Mouse (Mus musculus) kidney, embryonic 14.5 days (tissue): ENCODE measurements at regions not wholly inside any gene's neighbourhood (a gene's known extent, or its start where the extent isn't known, plus 50 kb on each side); places are given as distances from the start of the nearest gene placed in this dataset.
"Not testable (repeated sequence)": the region's sequence is repeated elsewhere in the genome, so short reads cannot be mapped to it uniquely, and the experiment has no call there.

Experiments
- ATAC-seq: fragments of 200-750 bp; cut with Nextera tagmentation; 2 replicates; pipeline ENCODE4 v1.8.0; 2017; ENCODE audit warnings: moderate number of reproducible peaks, mild to moderate bottlenecking, moderate TSS enrichment, moderate library complexity; ENCODE audit not compliant: low FRiP score, low TSS enrichment
- H3K27ac ChIP-seq: fragments of 300-500 bp; sonication (generic); 2 replicates; pipeline ENCODE4 v1.5.1; 2014; ENCODE audit warnings: low read depth, mild to moderate bottlenecking, low read length, moderate library complexity, mixed read lengths
- H3K27me3 ChIP-seq: fragments of 300-500 bp; sonication (generic); 2 replicates; pipeline ENCODE4 v1.6.1; 2014; ENCODE audit warnings: mild to moderate bottlenecking, low read length; ENCODE audit not compliant: control insufficient read depth, insufficient read depth
- H3K36me3 ChIP-seq: fragments of 300-500 bp; sonication (generic); 2 replicates; pipeline ENCODE4 v1.6.1; 2014; ENCODE audit warnings: low read length, mixed read lengths; ENCODE audit not compliant: control insufficient read depth, insufficient read depth
- H3K4me1 ChIP-seq: fragments of 300-500 bp; sonication (generic); 2 replicates; pipeline ENCODE4 v1.6.1; 2014; ENCODE audit warnings: low read length, mixed read lengths; ENCODE audit not compliant: control insufficient read depth, insufficient read depth
- H3K4me2 ChIP-seq: fragments of 300-500 bp; sonication (generic); replicated peaks from 2 replicates; pipeline ENCODE4 v1.6.1; 2014; ENCODE audit warnings: low read depth, mild to moderate bottlenecking, low read length
- H3K4me3 ChIP-seq: fragments of 300-500 bp; sonication (generic); 2 replicates; pipeline ENCODE4 v1.5.1; 2014; ENCODE audit warnings: mild to moderate bottlenecking, low read length
- H3K9ac ChIP-seq: fragments of 300-500 bp; sonication (generic); 2 replicates; pipeline ENCODE4 v1.6.1; 2014; ENCODE audit warnings: low read depth, mild to moderate bottlenecking, low read length, moderate library complexity
- H3K9me3 ChIP-seq: fragments of 300-500 bp; sonication (generic); 2 replicates; pipeline ENCODE4 v1.6.1; 2016; ENCODE audit warnings: low read length; ENCODE audit not compliant: control insufficient read depth
- WGBS: fragments of 180-500 bp; shearing (Covaris S2); extraction: QIAGEN DNeasy Blood & Tissue Kit; methylation state at CpG from one replicate; pipeline ENCODE4 v1.1.7; 2014; 5-methylcytosine and 5-hydroxymethylcytosine counted together

DNA sequence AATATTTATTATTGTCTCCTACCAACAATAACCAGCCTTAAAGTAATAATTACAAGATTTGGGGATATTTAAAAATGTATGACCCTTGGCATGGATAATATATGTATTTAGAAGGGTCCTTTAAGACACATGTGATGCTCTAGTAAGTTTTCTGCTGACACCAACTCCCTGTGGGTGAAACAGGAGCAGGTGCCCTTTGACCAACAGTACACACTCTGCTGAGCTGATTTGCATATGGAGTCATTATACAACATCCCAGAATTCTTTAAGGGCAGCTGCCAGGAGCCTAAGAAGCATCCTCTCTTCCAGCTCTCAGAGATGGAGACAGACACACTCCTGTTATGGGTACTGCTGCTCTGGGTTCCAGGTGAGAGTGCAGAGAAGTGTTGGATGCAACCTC lies 274.1 kb downstream of the Rpia start:
- H3K9ac ChIP-seq, result no peak overlapping the region
- no peaks in the 10 kb centered on the region for H3K9me3 ChIP-seq
- no peak overlapping the region for H3K27ac ChIP-seq
- ATAC-seq, result no peak
- no peaks in the 10 kb centered on the region for H3K36me3 ChIP-seq
- H3K27me3 ChIP-seq, result no peaks in the 10 kb centered on the region
- no peaks in the 10 kb centered on the region for H3K4me1 ChIP-seq
- H3K4me2 ChIP-seq, result no peak overlapping the region
- no peak overlapping the region for H3K4me3 ChIP-seq

DNA sequence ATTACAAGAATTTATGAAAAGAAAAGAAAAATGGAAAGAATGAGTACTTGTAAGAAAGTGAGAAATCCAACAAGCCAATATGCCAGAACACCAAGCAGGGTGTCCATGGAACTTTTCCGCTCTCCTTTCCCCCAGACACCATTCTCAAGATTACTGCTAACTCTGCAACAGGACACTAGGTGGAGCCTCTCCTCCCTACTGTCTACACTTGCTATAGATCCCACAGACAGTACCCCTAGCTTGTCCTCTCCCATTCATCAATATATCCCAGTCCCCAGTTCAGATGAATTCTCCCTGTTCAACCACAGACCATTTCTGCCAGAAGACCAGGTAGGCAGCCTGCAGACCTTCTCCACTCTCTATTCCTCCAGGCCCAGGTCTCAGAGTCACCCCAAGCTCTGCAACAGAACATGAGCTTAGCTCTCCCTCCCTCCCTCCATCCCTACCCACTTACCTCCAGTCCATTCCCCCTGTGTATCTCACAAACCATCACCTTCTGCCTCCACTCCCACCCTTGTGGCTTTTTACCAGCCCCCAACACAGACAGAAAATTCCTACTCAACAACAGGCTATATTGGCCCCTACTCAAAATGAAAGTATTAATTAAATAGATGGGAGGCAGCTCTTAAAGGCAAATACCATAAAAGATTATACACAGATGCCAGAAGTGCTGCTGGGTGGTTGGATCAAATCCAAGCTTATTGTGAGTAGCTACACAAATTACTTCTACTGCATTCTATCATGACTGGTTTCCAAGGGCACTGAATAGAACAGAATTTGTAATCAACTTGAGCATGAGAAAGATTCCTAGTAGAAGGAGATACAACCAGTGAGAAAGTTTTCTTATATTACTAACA lies 323.2 kb downstream of the Rpia start:
- WGBS, result 80% methylated on average over 1 of the region's 1 CpGs
- Histone ChIP-seq H3K4me1 (no peaks in the 10 kb centered on the region), H3K27me3 (no peaks in the 10 kb centered on the region), H3K4me3 (no peak overlapping the region), H3K9me3 (no peaks in the 10 kb centered on the region), H3K4me2 (no peak overlapping the region), H3K9ac (no peak overlapping the region), H3K36me3 (no peaks in the 10 kb centered on the region), H3K27ac (no peak overlapping the region)
- no peak for ATAC-seq

DNA sequence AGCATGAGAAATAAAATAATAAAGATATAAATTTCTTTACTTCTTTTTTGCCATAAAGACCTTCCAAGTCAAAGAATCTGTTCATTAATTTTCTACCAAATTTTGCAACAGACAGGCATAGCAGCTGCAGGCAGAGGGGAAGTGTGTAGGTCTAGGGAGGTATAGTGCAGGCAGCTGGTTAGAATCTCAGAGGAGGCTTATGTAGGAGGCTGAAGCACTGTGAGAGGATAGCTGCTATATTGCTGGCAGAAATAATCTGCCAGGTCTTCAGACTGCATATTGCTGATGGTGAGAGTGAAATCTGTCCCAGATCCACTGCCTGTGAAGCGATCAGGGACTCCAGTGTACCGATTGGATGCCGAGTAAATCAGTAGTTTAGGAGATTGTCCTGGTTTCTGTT lies 334.8 kb downstream of the Rpia start:
- Histone ChIP-seq H3K4me1 (no peaks in the 10 kb centered on the region), H3K4me3 (no peak overlapping the region), H3K27me3 (no peaks in the 10 kb centered on the region), H3K4me2 (no peak overlapping the region), H3K9ac (no peak overlapping the region), H3K9me3 (no peaks in the 10 kb centered on the region), H3K36me3 (no peaks in the 10 kb centered on the region), H3K27ac (no peak overlapping the region)
- WGBS, result 87% methylated on average over 3 of the region's 3 CpGs
- no peak for ATAC-seq

DNA sequence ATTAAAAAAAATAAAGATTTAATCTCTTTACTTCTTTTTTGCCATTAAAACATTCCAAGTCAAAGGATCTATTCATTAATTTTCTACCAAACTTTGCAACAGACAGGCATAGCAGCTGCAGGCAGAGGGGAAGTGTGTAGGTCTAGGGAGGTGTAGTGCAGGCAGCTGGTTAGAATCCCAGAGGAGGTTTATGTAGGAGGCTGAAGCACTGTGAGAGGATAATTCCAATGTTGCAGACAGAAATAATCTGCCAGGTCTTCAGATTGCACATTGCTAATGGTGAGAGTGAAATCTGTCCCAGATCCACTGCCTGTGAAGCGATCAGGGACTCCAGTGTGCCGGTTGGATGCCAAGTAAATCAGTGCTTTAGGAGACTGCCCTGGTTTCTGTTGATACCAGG lies 357.3 kb downstream of the Rpia start:
- H3K4me2 ChIP-seq, H3K27me3 ChIP-seq, H3K36me3 ChIP-seq, H3K9ac ChIP-seq, H3K4me1 ChIP-seq, H3K27ac ChIP-seq, H3K9me3 ChIP-seq, ATAC-seq, H3K4me3 ChIP-seq: not testable (repeated sequence)
- WGBS, result 88% methylated on average over 2 of the region's 2 CpGs

DNA sequence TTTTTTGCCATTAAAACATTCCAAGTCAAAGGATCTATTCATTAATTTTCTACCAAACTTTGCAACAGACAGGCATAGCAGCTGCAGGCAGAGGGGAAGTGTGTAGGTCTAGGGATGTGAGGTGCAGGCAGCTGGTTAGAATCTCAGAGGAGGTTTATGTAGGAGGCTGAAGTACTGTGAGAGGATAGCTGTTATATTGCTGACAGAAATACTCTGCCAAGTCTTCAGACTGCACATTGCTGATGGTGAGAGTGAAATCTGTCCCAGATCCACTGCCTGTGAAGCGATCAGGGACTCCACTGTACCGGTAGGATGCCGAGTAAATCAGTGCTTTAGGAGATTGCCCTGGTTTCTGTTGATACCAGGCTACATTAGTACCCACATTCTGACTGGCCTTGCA lies 385.7 kb downstream of the Rpia start:
- not testable (repeated sequence) for H3K4me1 ChIP-seq, H3K9me3 ChIP-seq, H3K36me3 ChIP-seq, H3K4me2 ChIP-seq, ATAC-seq, H3K9ac ChIP-seq, H3K4me3 ChIP-seq, H3K27me3 ChIP-seq, H3K27ac ChIP-seq
- WGBS, result 98% methylated on average over 3 of the region's 3 CpGs

DNA sequence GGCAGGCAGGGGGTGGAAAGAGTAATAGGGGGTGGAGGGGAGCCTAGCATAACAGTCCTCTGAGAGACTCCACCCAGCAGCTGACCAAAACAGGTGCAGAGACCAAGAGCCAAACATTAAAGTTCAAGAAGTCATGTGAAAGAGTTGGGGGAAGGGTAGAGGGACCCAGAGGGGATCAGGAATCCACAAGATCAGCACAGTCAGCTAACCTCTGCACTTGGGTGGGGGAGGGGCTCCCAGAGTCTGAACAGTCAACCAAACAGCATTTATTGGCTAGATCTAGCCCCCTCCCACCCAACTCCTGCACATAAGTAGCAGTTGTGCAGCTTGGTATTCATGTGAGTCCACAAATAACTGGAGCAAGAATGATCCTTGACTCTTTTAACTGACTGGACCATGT lies 402.2 kb downstream of the Rpia start:
- H3K27ac ChIP-seq, ATAC-seq, H3K36me3 ChIP-seq, H3K4me3 ChIP-seq, H3K9ac ChIP-seq, H3K4me1 ChIP-seq, H3K9me3 ChIP-seq, H3K27me3 ChIP-seq, H3K4me2 ChIP-seq: not testable (repeated sequence)

DNA sequence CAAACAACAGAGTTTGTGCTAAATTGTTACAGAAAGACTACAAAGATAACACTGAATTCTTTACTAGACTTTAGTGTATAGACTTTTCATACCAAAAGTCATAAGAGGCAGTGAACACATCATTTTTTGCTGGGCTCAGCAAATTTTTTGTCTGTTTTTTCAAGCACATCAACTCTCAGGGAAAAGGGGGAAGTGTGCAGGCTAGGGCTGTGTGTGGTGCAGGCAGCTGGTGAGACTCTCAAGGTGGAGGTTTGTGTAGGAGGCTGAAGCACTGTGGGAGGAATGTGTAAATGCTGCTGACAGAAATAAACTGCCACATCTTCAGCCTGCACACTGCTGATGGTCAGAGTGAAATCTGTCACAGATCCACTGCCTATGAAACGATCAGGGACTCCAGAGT lies 405.6 kb downstream of the Rpia start:
- H3K27ac ChIP-seq, H3K27me3 ChIP-seq, H3K4me1 ChIP-seq, H3K9ac ChIP-seq, H3K36me3 ChIP-seq, H3K9me3 ChIP-seq, ATAC-seq, H3K4me2 ChIP-seq, H3K4me3 ChIP-seq: not testable (repeated sequence)
- no CpG with 5 or more reads among the region's 1 CpGs for WGBS

DNA sequence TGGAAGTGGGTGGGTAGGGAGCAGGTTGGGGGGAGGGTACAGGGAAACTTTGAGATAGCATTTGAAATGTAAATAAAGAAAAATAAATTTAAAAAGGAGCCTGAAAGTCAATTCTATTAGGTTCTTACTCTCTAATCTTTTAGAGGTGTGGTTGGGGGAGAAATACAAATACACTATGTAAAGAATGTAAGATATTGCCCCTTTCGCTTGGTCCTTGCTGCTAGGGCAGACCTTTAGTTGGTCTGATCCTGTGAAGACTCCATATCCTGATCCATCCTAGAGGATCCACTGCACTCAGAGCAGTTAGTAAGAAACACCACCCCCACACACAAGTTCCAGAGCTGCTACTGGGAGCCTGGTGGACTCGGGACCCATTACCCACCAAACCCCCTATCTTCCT lies 412.7 kb downstream of the Rpia start:
- H3K36me3 ChIP-seq, H3K4me1 ChIP-seq, H3K9ac ChIP-seq, H3K27ac ChIP-seq, H3K9me3 ChIP-seq, ATAC-seq, H3K4me2 ChIP-seq, H3K27me3 ChIP-seq, H3K4me3 ChIP-seq: not testable (repeated sequence)
- WGBS, result 91% methylated on average over 2 of the region's 2 CpGs

DNA sequence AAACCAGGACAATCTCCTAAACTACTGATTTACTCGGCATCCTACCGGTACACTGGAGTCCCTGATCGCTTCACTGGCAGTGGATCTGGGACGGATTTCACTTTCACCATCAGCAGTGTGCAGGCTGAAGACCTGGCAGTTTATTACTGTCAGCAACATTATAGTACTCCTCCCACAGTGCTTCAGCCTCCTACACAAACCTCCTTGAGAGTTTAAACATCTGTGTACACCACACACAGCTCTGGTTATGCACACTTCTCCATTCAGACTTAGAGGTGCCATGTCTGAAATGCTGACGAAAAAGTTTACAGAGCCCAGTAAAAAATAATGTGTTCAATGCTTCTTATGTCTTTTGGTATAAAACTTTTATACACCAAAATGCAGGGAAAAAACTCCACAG lies 420.2 kb downstream of the Rpia start:
- ATAC-seq, result peak; percentile 76; the same call in 1 of the 2 replicates
- H3K9me3 ChIP-seq, H3K4me1 ChIP-seq, H3K4me2 ChIP-seq, H3K27me3 ChIP-seq, H3K4me3 ChIP-seq, H3K9ac ChIP-seq, H3K36me3 ChIP-seq, H3K27ac ChIP-seq: not testable (repeated sequence)
- WGBS, result 41% methylated on average over 5 of the region's 5 CpGs
